Mouse (Mus musculus): ENCODE measurements at regions not wholly inside any gene's neighbourhood (a gene's known extent, or its start where the extent isn't known, plus 50 kb on each side); places are given as distances from the start of the nearest gene placed in this dataset.

GRCm38 (mm10) chr1:122273579-122273978, 705.8 kb upstream of the Ddx18 start:
- 97% methylated on average over 2 of the region's 2 CpGs for WGBS

GRCm38 (mm10) chr1:122243031-122243430, 675.2 kb upstream of the Ddx18 start:
- no peak overlapping the region for H3K27ac ChIP-seq (replicated peaks)
- ATAC-seq (ENCODE audit: low FRiP score) = no peak
- H3K27me3 ChIP-seq (replicated peaks) = no peaks in the 10 kb centered on the region
- H3K9me3 ChIP-seq (replicated peaks) = no peaks in the 10 kb centered on the region
- no peak overlapping the region for H3K9ac ChIP-seq (replicated peaks)
- H3K36me3 ChIP-seq = no peaks in the 10 kb centered on the region
- no peak overlapping the region for H3K4me2 ChIP-seq
- no peak overlapping the region for H3K4me3 ChIP-seq (replicated peaks)
- H3K4me1 ChIP-seq = no peaks in the 10 kb centered on the region
- 65% methylated on average over 2 of the region's 2 CpGs for WGBS

More at GRCm38 (mm10) chr1:122273579-122273978, 705.8 kb upstream of the Ddx18 start:
- Histone ChIP-seq H3K27ac (replicated peaks) (no peak overlapping the region), H3K4me2 (no peak overlapping the region), H3K9ac (replicated peaks) (no peak overlapping the region), H3K4me1 (no peaks in the 10 kb centered on the region), H3K9me3 (replicated peaks) (no peaks in the 10 kb centered on the region), H3K27me3 (replicated peaks) (no peaks in the 10 kb centered on the region), H3K4me3 (replicated peaks) (no peak overlapping the region), H3K36me3 (no peaks in the 10 kb centered on the region)
- ATAC-seq (ENCODE audit: low FRiP score) = no peak

GRCm38 (mm10) chr1:122241511-122241910, 673.7 kb upstream of the Ddx18 start:
- WGBS = 87% methylated on average over 3 of the region's 3 CpGs
- Histone ChIP-seq H3K27ac (replicated peaks) (no peak overlapping the region), H3K9ac (replicated peaks) (no peak overlapping the region), H3K27me3 (replicated peaks) (no peaks in the 10 kb centered on the region), H3K4me1 (no peaks in the 10 kb centered on the region), H3K4me3 (replicated peaks) (no peak overlapping the region), H3K9me3 (replicated peaks) (no peaks in the 10 kb centered on the region), H3K36me3 (no peaks in the 10 kb centered on the region), H3K4me2 (no peak overlapping the region)
- no peak for ATAC-seq (ENCODE audit: low FRiP score)

GRCm38 (mm10) chr1:122230442-122230841, 662.7 kb upstream of the Ddx18 start:
- no peak overlapping the region for H3K9ac ChIP-seq (replicated peaks)
- H3K4me3 ChIP-seq (replicated peaks) = no peak overlapping the region
- H3K27ac ChIP-seq (replicated peaks) = no peak overlapping the region
- no peak overlapping the region for H3K4me2 ChIP-seq
- 81% methylated on average over 4 of the region's 4 CpGs for WGBS
- ATAC-seq (ENCODE audit: low FRiP score) = no peak
- H3K9me3 ChIP-seq (replicated peaks) = no peaks in the 10 kb centered on the region
- H3K36me3 ChIP-seq = no peaks in the 10 kb centered on the region
- H3K27me3 ChIP-seq (replicated peaks) = no peaks in the 10 kb centered on the region
- H3K4me1 ChIP-seq = no peaks in the 10 kb centered on the region

GRCm38 (mm10) chr1:122212484-122212883, 644.7 kb upstream of the Ddx18 start:
- Histone ChIP-seq H3K9me3 (replicated peaks) (no peaks in the 10 kb centered on the region), H3K4me2 (no peak overlapping the region), H3K27ac (replicated peaks) (no peak overlapping the region), H3K9ac (replicated peaks) (no peak overlapping the region), H3K4me1 (no peaks in the 10 kb centered on the region), H3K4me3 (replicated peaks) (no peak overlapping the region), H3K27me3 (replicated peaks) (no peaks in the 10 kb centered on the region), H3K36me3 (no peaks in the 10 kb centered on the region)
- 0 out of 2 replicates have a peak, but pooled peaks have one; percentile 55 for ATAC-seq (ENCODE audit: low FRiP score)
- WGBS = 51% methylated on average over 2 of the region's 2 CpGs

- Histone ChIP-seq H3K4me1 (no peaks in the 10 kb centered on the region), H3K36me3 (no peaks in the 10 kb centered on the region)
- WGBS = 87% methylated on average over 2 of the region's 2 CpGs
Observed at GRCm38 (mm10) chr1:122208619-122209018, 640.8 kb upstream of the Ddx18 start.

GRCm38 (mm10) chr1:122169547-122169946, 601.8 kb upstream of the Ddx18 start:
- Histone ChIP-seq H3K4me1 (no peaks in the 10 kb centered on the region), H3K27ac (replicated peaks) (no peak overlapping the region), H3K27me3 (replicated peaks) (no peaks in the 10 kb centered on the region), H3K9me3 (replicated peaks) (no peaks in the 10 kb centered on the region; the same call in 1 of the 2 replicates), H3K4me2 (no peak overlapping the region), H3K36me3 (no peaks in the 10 kb centered on the region), H3K4me3 (replicated peaks) (no peak overlapping the region), H3K9ac (replicated peaks) (no peak overlapping the region)
- WGBS = 83% methylated on average over 2 of the region's 2 CpGs
- no peak for ATAC-seq (ENCODE audit: low FRiP score)

More at GRCm38 (mm10) chr1:122208619-122209018, 640.8 kb upstream of the Ddx18 start:
- Histone ChIP-seq H3K9me3 (replicated peaks) (no peaks in the 10 kb centered on the region), H3K4me2 (no peak overlapping the region), H3K9ac (replicated peaks) (no peak overlapping the region), H3K27me3 (replicated peaks) (no peaks in the 10 kb centered on the region), H3K4me3 (replicated peaks) (no peak overlapping the region), H3K27ac (replicated peaks) (no peak overlapping the region)
- no peak for ATAC-seq (ENCODE audit: low FRiP score)

GRCm38 (mm10) chr1:122161798-122162197, 594.0 kb upstream of the Ddx18 start:
- H3K9ac ChIP-seq (replicated peaks) = no peak overlapping the region
- no peaks in the 10 kb centered on the region for H3K9me3 ChIP-seq (replicated peaks)
- peak; percentile 53; the same call in 1 of the 2 replicates for ATAC-seq (ENCODE audit: low FRiP score)
- no peak overlapping the region for H3K4me3 ChIP-seq (replicated peaks)
- no peak overlapping the region for H3K4me2 ChIP-seq
- H3K36me3 ChIP-seq = no peaks in the 10 kb centered on the region
- H3K27me3 ChIP-seq (replicated peaks) = no peaks in the 10 kb centered on the region
- no peak overlapping the region for H3K27ac ChIP-seq (replicated peaks)
- WGBS = 83% methylated on average over 1 of the region's 1 CpGs
- H3K4me1 ChIP-seq = no peaks in the 10 kb centered on the region

GRCm38 (mm10) chr1:122141362-122141761, 573.6 kb upstream of the Ddx18 start:
- Histone ChIP-seq H3K27me3 (replicated peaks) (no peaks in the 10 kb centered on the region), H3K4me2 (no peak overlapping the region), H3K9me3 (replicated peaks) (no peaks in the 10 kb centered on the region), H3K36me3 (no peaks in the 10 kb centered on the region), H3K4me3 (replicated peaks) (no peak overlapping the region), H3K27ac (replicated peaks) (no peak overlapping the region), H3K9ac (replicated peaks) (no peak overlapping the region), H3K4me1 (no peaks in the 10 kb centered on the region)
- no peak for ATAC-seq (ENCODE audit: low FRiP score)

GRCm38 (mm10) chr1:122123954-122124353, 556.2 kb upstream of the Ddx18 start:
- no peak overlapping the region for H3K4me3 ChIP-seq (replicated peaks)
- 57% methylated on average over 4 of the region's 4 CpGs for WGBS
- no peaks in the 10 kb centered on the region for H3K9me3 ChIP-seq (replicated peaks)
- no peaks in the 10 kb centered on the region for H3K36me3 ChIP-seq
- no peak overlapping the region for H3K4me2 ChIP-seq
- H3K27ac ChIP-seq (replicated peaks) = 0 out of 2 replicates have a peak overlapping the region, but pooled peaks have one; percentile 10
- no peak; the same call in 1 of the 2 replicates for ATAC-seq (ENCODE audit: low FRiP score)
- H3K4me1 ChIP-seq = no peaks in the 10 kb centered on the region
- no peak overlapping the region for H3K9ac ChIP-seq (replicated peaks)
- no peaks in the 10 kb centered on the region for H3K27me3 ChIP-seq (replicated peaks)

- H3K4me3 ChIP-seq (replicated peaks) = no peak overlapping the region
- no peak overlapping the region for H3K4me2 ChIP-seq
- 84% methylated on average over 2 of the region's 2 CpGs for WGBS
- no peak for ATAC-seq (ENCODE audit: low FRiP score)
- H3K27me3 ChIP-seq (replicated peaks) = no peaks in the 10 kb centered on the region
- H3K9me3 ChIP-seq (replicated peaks) = no peaks in the 10 kb centered on the region
- no peaks in the 10 kb centered on the region for H3K36me3 ChIP-seq
- H3K4me1 ChIP-seq = no peaks in the 10 kb centered on the region
- H3K27ac ChIP-seq (replicated peaks) = no peak overlapping the region
- no peak overlapping the region for H3K9ac ChIP-seq (replicated peaks)
Observed at GRCm38 (mm10) chr1:122095726-122096125, 527.9 kb upstream of the Ddx18 start.

- Histone ChIP-seq H3K9me3 (replicated peaks) (no peaks in the 10 kb centered on the region), H3K9ac (replicated peaks) (no peak overlapping the region), H3K27me3 (replicated peaks) (no peaks in the 10 kb centered on the region), H3K4me1 (no peaks in the 10 kb centered on the region), H3K4me2 (no peak overlapping the region), H3K27ac (replicated peaks) (no peak overlapping the region), H3K4me3 (replicated peaks) (no peak overlapping the region), H3K36me3 (no peaks in the 10 kb centered on the region)
- WGBS = 79% methylated on average over 5 of the region's 5 CpGs
- ATAC-seq (ENCODE audit: low FRiP score) = no peak
Observed at GRCm38 (mm10) chr1:122082481-122082880, 514.7 kb upstream of the Ddx18 start.

GRCm38 (mm10) chr1:122076085-122076484, 508.3 kb upstream of the Ddx18 start:
- Histone ChIP-seq H3K9me3 (replicated peaks) (no peaks in the 10 kb centered on the region), H3K9ac (replicated peaks) (no peak overlapping the region), H3K27me3 (replicated peaks) (no peaks in the 10 kb centered on the region), H3K4me1 (no peaks in the 10 kb centered on the region), H3K27ac (replicated peaks) (no peak overlapping the region), H3K4me2 (no peak overlapping the region), H3K36me3 (no peaks in the 10 kb centered on the region), H3K4me3 (replicated peaks) (no peak overlapping the region)
- ATAC-seq (ENCODE audit: low FRiP score) = no peak
- WGBS = 85% methylated on average over 5 of the region's 5 CpGs

All from neural tube, embryonic 15.5 days (tissue).